Mouse (Mus musculus) bone marrow, adult 2 months (tissue): ENCODE measurements at regions not wholly inside any gene's neighbourhood (a gene's known extent, or its start where the extent isn't known, plus 50 kb on each side); places are given as distances from the start of the nearest gene placed in this dataset.

Source experiments
- CTCF ChIP-seq: fragments of 200-500 bp; IDR thresholded peaks from 2 replicates; pipeline ENCODE4 v1.5.1; 2011; ENCODE audit warnings: low read length, control low read depth; ENCODE audit not compliant: control insufficient read depth, insufficient read depth
- POLR2A ChIP-seq: fragments of 200-500 bp; IDR thresholded peaks from 2 replicates; pipeline ENCODE4 v1.6.1; 2011; ENCODE audit warnings: low read depth, mild to moderate bottlenecking, control low read depth, low read length, borderline replicate concordance; ENCODE audit not compliant: control insufficient read depth

GRCm38 (mm10) chr4:34234204-34234603 lies 184.2 kb upstream of the Spaca1 start:
- TF ChIP-seq CTCF: no peak
- TF ChIP-seq POLR2A: no peak
